Comparison of ENCODE assay signal across 22 mouse cellular contexts in the genomic region with DNA sequence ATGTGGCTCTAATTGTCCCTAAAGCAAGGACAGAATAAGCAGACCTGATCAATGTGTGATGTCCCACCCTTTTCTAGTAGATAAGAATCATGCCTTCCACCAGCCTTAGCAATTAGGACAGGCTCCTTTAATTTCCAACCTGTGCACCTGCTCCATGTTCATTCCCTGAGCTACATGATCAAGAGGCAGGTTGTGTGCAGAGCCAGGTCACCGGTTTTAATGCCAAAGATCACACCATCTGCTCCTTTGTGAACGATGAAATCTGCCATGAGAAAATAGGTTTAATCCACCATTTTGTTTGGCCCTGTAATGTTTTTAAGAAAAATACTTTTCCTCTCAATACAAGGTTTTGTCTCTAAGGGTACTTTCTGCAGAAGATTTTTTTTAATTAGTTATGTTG.
"Had no signal": no experiment of that assay in that cellular context is flagged by ENCODE, and none has a peak within 500 bp of the region (broad histone marks: within the 10 kb centered on the region; RNA-seq: fewer than 3 reads in every experiment).

No protein-coding gene starts in this region.

- ATAC-seq: hindbrain, embryonic 16.5 days; hindbrain, postnatal 0 days; inflammation-experienced regulatory T-cells, adult 6 months; intestine, embryonic 15.5 days; intestine, embryonic 16.5 days; intestine, postnatal 0 days had no signal

- DNase-seq: heart, postnatal 10 days; heart, postnatal 14 days; heart, postnatal 36 days; heart, postnatal 4 days; kidney, adult 11 months; kidney, adult 18-20 months; kidney, adult 2 months; kidney, adult 8-10 months; kidney, adult 9 months; kidney, postnatal 10 days; kidney, postnatal 14 days; kidney, postnatal 25 days; kidney, postnatal 36 days; kidney, postnatal 4 days; layer of hippocampus, adult 9-11 months; layer of hippocampus, postnatal 36 days had no signal
